Mouse (Mus musculus) thymus, postnatal 10 days (tissue): Measurements from ENCODE around the gene Tlr8.
"Not testable (repeated sequence)": the region's sequence is repeated elsewhere in the genome, so short reads cannot be mapped to it uniquely, and the experiment has no call there.

ENCODE experiments used
- DNase-seq, 2 experiments: peaks; one replicate each; pipeline ENCODE4 v3.0.0; 2021; ENCODE audit warnings: low spot score in 2 of 2

Gene Tlr8

DNA sequence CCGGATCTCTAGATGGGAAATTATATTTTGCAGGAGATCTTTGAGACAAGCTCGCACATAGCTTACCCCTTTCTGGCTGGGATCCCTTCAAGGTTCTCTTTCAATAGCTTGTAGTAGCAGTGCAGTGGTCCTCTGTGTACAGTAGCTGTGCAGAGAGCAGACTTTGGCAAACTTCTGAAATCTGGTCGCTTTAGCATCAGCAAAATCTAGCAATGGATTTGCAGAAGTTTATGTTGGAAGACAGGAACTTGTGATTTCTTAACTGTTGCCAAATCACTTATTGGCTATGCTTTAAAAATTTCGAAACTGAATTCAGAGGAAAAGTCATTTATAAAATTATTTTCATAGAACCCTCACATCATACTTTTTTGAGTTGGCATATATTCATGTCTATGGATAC, at the start of gene Tlr8:
Gene Tlr8, minus strand, starts transcription at position 244 of the 400 bp plus-strand sequence.
- DNase-seq: no peak

DNA sequence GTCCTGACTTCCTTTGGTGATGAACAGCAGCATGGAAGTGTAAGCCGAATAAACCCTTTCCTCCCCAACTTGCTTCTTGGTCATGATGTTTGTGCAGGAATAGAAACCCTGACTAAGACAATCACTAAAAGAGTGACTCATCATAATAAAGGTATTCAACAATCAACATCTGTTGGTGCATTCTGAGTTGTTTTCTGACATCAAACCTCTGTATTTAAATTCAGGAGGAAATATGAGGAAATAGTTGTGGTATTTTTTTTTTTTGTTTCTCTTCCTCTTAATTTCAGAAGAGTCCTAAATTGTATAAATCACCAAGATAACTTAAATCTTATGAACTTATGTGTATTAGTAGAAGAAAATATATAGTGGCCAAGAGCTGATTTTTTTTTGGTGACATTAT, 37.9 kb upstream of the Tlr8 start:
- DNase-seq: not testable (repeated sequence)

DNA sequence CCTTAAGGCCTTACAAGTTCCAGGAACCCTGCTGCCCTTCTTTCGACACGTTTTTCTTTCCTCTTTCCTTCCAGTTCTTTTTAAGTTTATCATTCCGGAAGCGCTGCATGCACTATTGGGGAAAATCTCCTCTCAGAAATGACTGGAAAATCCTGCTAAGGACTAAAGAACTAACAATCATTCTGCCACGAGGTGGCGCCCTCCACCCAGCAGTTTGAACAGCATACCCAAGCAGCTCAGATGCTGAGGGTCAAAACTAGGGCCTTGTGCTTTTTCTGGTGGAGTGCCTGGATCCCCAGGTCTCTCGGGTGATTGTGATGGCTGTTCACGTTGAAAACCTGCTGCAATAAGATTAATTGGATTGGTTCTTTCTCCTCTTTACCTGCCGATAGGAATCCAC, 12.8 kb upstream of the Tlr8 start:
- peak; percentile 26 to 59 for DNase-seq

DNA sequence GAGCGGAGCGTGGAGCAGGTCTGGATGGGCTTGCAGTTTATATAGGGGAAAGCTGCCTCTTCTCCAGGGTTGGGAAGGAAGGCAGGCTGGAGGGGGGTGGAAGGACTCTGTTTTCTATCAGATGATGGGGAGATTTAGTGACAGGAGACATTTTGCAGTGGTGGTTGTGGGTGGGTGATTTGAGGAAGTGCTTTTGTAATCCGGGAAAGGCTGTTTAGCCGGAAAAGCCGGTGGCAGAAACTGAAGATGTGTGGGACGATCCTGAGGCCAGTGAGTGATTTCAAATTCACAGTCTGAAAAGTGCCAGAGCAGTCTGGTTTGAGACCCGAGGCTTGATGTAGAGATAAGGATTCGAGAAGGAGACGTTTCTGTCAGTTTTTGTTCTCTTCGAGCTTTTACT, 12.4 kb upstream of the Tlr8 start:
- peak in 1 of 2 experiments; percentile 2 for DNase-seq

DNA sequence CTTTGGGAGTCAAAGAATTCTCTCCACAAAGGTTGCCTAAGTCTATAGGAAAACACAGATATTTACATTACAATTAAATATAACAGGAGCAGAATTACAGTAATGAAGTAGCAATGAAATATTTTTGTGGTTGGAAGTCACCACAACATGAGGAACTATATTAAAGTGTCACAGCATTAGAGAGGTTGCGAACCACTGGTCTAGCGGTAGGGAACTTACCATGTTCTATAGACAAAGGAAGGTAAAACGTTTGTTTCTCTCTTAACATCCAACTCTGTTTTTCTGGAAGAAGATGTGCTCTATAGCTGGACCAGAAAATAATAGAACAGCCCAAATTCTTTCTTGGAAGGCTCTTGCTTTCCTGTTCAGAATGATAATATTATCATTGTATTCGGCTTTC, 599 bp downstream of the Tlr8 start:
- no peak for DNase-seq

DNA sequence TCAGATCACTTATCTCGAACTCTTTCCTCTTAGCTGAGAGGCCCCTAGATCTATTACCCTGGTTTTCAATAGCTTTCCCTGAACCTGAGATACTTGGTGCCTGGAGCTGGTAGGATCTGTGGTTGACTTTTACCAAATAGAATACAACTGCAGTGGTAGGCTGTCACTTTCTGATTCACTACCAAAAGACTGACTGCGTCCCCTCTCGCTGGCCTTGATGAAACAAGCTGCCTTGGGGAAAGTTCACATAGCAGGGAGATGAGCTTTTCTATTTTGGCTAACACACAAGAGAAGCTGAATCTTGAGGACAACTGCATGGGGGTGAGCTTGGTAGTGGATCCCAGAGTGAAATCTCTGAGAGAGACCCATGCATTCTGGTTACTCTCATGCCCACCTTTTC, 22.4 kb downstream of the Tlr8 start:
- no peak for DNase-seq

DNA sequence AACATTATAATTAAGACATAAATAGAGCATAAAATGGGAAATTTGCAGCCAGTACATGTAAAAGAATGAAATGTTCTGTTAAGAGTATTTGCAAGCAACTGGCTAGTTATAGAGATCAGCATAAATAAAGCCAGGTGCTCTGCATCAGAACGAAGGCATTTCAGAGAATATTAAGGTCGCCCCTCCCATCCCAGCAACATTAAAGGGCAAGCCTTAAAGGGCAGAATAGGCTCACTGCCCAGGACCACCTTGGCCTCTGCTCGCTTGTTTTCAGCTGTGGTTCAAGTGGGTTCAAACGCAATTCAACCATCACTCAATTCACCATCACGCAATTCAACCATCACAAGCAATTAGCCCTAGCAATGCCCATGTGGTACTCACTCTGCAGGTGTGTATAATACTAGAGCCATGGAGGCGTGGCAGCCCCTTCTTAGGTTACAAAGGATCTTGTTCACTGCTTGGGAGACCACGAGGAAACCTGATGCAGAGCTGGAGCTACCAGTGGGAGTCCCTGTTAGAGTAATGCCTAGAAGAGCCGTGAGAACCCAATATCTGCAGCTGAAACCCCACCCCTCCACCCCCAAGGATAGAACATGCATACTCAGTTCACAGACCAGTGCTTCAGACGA, 24.7 kb downstream of the Tlr8 start:
- no peak for DNase-seq

DNA sequence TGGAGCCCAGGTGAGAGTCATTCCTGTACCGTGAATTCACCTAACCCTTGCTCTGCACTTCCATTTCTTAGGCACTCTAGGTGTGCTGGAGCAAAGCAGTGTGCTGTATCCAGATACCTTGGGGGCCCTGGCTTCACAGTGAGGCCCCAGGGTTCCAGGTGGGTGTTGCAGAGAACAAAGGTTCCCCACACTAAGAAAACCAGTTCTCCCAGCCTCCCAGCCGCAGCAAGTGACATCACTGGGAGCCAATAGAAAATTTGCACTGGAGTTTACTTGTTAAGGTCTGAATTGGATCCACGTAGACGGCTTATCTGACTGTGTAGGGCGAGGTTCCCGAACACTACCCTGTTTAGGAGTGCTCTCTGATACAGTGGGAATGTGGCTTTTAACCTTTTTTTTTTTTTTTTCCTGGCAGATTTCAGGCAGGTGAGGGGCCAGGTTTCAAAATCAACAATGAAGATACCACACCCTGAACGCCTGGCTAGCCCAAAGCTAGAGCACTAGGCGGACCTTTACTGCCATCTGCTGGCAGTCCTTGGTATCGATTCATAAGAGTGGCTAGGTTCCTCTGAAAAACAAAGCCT, 30.9 kb downstream of the Tlr8 start:
- DNase-seq: peak in 1 of 2 experiments; percentile 76

DNA sequence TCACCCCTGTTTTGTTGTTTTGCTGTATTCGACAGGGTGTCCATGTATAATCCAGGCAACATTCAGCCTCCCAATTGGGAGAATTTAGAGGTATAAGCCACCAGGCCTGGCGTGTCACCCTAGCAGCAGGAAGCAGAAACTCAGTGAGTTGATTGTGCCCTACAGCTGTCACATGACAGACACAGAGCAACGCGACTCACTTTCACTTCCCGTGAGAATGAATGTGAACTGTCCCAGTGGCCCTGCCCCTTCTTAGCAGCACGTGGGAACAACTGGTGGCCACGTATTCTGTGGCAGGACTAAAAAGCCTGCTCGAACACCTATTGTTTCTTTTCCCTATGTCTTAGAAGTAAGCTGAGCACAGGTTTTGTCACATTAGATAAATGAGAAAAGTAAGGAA, 33.0 kb downstream of the Tlr8 start:
- DNase-seq: peak in 1 of 2 experiments; percentile 3

DNA sequence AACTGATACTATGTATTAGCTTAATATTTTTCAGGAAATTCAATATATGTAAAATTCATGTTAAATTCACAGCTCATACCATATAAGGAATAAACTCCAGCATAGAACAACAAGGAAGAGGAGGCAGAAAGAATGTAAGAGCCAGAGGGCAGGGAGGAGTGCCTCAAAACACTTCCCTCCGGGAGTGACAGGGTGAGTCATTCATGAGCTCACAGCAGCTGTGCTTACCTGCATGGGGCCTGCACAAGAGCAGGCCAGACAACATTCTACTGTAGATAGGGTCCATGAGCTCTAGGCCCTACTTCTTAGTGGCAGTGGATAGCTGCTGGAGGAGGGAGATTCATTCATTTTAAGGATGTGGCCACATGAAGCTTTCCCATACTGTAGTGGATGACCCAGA, 34.3 kb downstream of the Tlr8 start:
- no peak for DNase-seq

DNA sequence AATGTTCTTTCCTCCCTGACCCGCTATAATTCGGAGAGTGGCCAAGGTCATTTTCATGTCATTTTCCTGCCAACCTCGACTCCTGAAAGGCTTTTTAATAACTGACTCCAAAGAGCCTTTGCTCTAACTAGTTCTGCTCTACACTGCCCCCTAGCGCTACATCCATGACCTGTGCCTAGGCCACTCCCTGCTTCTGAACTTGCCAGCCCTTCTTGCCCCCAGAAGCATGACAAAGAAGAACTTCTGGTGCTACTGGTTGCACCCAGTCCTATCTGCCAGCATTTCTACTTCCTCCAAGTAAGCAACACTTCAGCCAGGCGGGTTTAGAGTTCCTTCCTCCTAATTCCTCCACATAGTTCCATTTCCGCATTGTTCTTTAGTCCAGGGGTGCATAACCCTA, 34.9 kb downstream of the Tlr8 start:
- DNase-seq: peak; percentile 61 to 75

DNA sequence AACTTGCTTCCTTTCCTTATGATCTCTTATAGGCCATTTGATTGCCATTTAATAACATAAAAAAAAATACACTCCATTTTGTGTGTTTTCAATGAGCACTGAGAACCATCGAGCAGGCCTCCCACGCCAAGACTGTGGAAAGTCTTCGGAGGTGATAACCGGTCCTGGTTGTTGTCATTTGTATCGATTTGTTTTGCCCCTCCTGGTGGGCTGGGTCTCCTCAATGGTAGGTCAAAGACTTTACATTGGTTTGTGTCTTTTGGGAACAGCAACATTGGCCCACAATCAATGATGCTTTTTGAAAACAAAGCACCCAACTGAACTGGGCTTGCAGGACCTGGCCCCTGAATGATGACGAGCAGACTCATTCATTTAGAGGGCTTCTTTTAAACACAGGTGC, 36.4 kb downstream of the Tlr8 start:
- DNase-seq: no peak

DNA sequence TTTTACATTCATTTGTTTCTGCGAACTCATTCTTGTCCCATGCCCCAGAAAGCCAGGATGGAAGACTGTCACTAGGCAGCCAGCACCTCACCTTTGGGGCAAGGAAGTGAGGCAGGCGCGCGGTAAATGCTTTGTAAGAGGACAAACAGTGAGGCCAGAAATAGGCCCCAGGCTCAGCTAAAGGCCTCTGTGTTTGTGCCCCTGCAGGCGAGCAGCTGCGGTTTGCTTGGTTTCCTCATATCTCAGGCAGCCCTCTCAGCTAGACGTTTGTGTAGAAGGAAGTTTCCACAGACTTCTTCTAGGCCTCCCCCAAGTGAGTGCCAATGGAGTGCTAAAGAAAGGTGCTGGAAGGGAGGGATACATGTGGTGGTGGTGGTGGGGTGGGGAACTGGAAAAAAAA, 37.0 kb downstream of the Tlr8 start:
- DNase-seq: peak; percentile 47 to 63

DNA sequence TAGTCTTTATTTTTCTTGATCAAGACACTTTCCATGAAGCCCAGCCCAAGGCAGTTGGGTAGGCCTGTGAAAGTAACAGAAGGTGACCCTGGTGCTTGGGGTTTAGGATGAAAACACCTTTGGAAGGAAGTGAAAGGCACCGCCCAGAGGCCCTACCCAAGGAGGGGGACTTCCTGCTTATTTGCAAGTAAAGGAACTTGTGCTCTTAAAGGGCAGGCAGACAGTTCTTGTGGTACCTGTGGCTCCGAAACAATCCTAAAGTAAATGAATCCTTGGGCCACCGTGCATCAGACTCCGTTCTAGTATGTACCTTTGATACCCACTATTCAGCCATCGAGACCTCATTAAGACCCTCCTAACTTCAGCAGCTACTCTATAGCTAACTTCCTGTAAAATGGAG, 37.6 kb downstream of the Tlr8 start:
- peak in 1 of 2 experiments; percentile 32 for DNase-seq

DNA sequence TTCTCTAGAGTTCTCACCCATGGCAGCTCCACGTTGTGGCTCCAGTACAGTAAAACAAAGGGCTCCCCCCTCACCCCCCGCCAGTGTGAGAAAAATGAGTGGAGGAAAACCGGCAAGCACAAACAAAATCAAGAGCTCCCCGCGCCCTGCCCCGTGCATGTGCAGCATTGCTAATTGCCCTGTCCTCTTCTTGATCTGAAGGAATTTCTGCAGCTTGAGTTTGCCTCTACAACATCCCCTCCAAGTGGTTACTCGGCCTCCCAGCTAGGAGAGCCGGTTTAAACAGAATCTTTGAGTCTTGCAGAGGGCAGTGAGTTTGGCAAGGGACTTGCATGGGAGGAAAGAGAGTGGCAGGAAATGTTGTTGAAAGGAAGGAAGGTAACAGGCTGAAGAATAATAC, 51.4 kb downstream of the Tlr8 start:
- DNase-seq: no peak

DNA sequence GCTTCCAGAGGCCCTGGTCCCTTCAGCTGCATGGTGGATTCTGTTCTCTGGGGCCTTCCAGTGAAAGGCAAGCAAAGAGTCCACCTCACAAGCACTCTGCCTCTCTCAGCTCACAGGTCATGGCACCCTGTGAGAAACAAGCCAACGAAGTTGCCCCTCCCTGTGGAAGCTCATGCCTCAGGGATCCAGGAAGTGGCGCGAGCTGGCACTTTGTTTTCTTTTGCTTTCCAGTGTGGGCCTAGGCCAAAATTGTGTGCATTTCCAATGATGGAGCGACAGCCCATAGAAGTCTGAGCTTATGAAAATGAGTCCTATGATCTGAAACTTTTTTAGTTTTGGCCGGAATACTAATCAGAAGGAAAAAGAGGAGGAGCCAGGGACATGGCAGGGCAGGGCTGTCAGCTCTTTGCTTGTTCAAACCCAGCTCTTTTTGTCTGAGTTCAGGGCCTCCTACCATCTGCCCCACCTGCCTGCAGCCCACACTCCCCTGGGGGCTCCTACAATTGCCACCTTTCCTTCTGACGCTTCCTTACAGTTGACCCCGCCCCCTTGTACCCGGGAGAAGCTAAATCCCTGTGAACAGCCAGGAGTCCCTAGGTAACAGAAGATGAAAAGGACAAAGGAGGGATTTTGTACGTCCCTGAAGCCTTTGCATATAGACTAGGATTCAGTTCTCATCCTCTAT, 52.1 kb downstream of the Tlr8 start:
- no peak for DNase-seq

DNA sequence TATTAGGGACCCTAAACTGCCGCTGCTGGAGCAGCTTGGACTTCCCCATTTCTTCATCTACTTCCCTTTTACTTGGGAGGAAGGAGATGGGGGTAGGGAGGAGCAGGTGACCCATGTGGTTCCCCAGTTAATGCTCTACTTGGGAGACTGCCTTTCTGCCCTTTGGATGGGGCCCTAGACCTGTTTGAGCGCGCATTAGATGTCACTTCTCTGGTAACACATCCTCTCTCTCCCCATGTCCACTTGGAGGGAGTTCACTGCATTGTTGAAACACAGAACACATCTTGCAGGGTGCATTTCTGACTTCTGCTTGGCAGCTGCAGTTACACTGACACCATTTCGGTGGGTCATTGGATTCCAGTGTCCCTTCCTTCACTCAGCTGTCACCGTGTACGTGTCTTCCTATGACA, 53.8 kb downstream of the Tlr8 start:
- DNase-seq: no peak

DNA sequence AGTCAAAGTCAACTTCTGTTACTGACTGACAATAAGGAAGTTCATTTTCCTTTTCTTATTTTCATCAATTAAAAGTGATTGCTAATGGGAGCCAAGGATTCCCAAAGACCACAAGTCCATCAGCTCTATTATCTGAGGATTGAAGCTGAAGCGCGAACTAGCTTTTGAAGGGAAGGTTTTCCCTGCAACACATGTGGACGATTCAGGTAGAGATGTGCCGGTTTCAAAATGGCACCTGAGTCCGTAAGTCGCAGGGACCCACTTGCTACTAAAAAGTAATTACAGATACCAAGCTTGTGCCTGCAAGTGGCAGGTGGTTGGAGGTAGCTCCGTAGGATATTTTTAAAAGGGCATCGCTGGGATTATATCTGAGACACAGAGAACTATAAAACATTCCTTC, 54.3 kb downstream of the Tlr8 start:
- no peak for DNase-seq

DNA sequence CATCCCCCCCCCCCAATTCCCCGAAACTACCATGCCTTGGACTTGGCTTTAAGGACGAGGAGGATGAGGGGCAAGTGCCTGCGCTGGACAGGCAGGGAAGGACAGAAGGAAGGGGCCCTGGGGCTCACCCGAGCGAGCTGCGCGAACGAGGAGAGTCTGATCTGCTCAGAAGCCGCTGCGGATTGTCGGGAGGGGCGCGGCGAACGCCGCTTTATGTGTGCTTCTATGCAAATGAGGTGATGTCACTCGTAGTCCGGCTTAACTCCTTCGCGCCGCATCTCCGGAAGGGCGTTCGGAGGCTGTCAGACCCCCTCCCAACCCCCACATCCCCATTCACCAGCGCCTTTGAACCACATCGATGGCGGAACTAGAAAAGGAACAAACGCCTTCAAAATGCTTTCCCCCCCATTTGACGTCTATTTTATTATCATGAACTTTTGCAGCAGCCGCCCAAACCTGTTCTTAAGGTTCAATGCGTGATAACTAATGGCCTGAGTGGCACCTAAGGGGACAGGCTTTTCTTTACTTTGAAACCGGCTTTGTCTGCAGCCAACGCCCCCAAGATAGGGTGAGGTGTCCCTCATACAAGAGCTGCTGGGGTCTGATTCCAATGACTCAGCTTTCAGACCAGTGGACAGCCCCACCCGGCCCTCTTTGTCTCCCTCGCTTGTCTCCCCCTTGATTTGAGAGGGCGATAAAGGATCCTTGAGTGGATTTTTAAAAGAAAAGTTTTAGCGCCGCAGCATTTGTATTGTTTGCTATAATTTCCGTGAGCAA, 55.0 kb downstream of the Tlr8 start, which contains the start of gene Tmsb4x:
Gene Tmsb4x, minus strand, starts transcription at position 338 of the 777 bp plus-strand sequence.
- DNase-seq: peak; percentile 79 to 81

DNA sequence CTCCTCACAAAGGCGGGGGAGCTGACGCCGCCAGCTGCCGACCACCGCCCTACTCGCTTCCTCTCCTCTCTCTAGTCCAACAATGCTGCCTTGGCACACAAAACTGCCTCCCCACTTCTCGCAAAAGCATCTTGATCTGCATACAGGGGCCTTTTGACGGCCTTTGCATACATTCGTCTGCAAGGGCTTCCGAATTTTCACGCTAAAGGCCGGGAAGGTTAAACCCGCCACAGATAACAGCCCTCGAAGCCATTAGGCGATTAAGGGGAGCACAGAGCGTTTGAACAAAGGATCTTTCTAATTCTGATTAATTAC, 55.7 kb downstream of the Tlr8 start:
- DNase-seq: peak; percentile 49 to 53

DNA sequence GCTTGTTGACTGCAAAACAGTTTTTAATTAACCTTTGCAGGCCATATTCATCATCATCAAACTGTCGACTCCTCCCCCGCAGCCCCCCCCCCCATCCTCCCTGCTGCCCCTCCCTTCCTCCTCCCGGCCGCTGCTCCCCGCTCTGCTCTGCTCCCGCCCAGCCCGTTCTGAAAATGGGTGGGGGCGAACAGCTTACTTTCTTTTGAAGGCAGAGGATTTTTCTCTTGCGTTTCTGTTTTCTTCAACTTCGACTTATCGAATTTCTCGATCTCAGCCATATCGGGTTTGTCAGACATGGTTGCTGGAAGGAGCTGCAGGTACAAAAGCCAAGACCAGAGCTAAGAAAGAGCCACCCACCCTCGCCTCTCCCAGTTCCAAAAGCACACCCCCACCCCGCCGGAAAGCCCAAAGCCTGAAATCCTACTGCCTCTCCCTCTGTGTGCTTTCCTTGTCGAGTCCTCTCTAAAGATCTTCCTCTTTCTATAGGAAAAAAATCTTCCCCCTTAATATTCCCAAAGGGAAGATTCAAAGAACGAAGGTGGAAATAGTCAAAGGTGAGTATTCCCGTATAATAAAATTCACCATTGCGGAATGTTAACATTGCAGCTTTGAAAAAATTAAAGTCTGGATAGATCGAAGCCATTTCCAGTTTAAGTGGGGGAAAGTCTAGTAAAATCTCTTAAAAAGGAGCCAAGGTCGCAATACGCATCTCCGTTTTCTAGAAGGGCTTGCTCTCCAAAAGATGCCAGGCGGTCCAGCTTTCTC, 56.2 kb downstream of the Tlr8 start:
- DNase-seq: peak; percentile 40 to 41
